ENCODE assay signal across 16 mouse cellular contexts in genomic region chr14:25320141-25320540, GRCm38 (mm10).
DNase-seq lines count a peak whose midpoint lies in the region; ATAC-seq and TF ChIP-seq lines count a peak whose summit lies in the region.
"Had no signal": no experiment of that assay in that cellular context is flagged by ENCODE, and none has a peak within 500 bp of the region (broad histone marks: within the 10 kb centered on the region; RNA-seq: fewer than 3 reads in every experiment).

No protein-coding gene starts in this region.

- H3K27me3 ChIP-seq in midbrain, postnatal 0 days (ENCODE audit: insufficient read depth, low read length): no peaks in the 10 kb centered on the region

- WGBS in midbrain, postnatal 0 days: 67% methylated on average over 4 of the region's 4 CpGs

- H3K27ac ChIP-seq in midbrain, postnatal 0 days (ENCODE audit: low read depth, low read length): no peak overlapping the region
- H3K27ac ChIP-seq: heart, embryonic 13.5 days; kidney, postnatal 0 days; liver, embryonic 14.5 days had no signal

- peak; percentile 42 for ATAC-seq in frontal cortex, adult (ENCODE audit: low TSS enrichment)
- ATAC-seq in midbrain, postnatal 0 days (ENCODE audit: low FRiP score): no peak
- ATAC-seq: inflammation-experienced regulatory T-cells, adult 6 months had no signal

- no peak overlapping the region for H3K9ac ChIP-seq in midbrain, postnatal 0 days (replicated peaks; ENCODE audit: low read length, poor library complexity, severe bottlenecking)
- H3K9ac ChIP-seq: heart, embryonic 13.5 days; liver, embryonic 14.5 days had no signal

- no peak for TF ChIP-seq CTCF in midbrain, postnatal 0 days (IDR thresholded peaks at IDR 0.05)

- no peak overlapping the region for H3K4me2 ChIP-seq in midbrain, postnatal 0 days (ENCODE audit: low read depth, low read length, poor library complexity, severe bottlenecking)
- H3K4me2 ChIP-seq: heart, embryonic 13.5 days had no signal

- H3K9me3 ChIP-seq in midbrain, postnatal 0 days (ENCODE audit: low read length): no peaks in the 10 kb centered on the region
- H3K9me3 ChIP-seq: heart, embryonic 13.5 days had no signal

- H3K4me1 ChIP-seq in midbrain, postnatal 0 days (ENCODE audit: insufficient read depth, low read length): peaks cover 12% of the 10 kb centered on the region

- no peak overlapping the region for H3K4me3 ChIP-seq in midbrain, postnatal 0 days (ENCODE audit: low read depth, low read length)
- H3K4me3 ChIP-seq: heart, embryonic 13.5 days; myocyte had no signal

- H3K36me3 ChIP-seq in midbrain, postnatal 0 days (ENCODE audit: insufficient read depth, low read length): no peaks in the 10 kb centered on the region
- H3K36me3 ChIP-seq: heart, embryonic 13.5 days had no signal

- DNase-seq in frontal cortex, postnatal 14 days (ENCODE audit: low spot score in 2 of 2): no peak
- peak; percentile 79 for DNase-seq in retina, postnatal 1 day
- no peak for DNase-seq in retina, embryonic 14.5 days (ENCODE audit: low spot score)
- DNase-seq in layer of hippocampus, adult 8-10 months (ENCODE audit: low spot score in 2 of 2): peak; percentile 29 to 43
- DNase-seq in midbrain, postnatal 0 days (ENCODE audit: low spot score): peak; percentile 19
- no peak for DNase-seq in urinary bladder, postnatal 14 days (ENCODE audit: low spot score)
- no peak for DNase-seq in cerebellum, postnatal 10 days
- DNase-seq: adrenal gland, postnatal 14 days; gastrocnemius, postnatal 10 days; thymus, adult 2 months had no signal

Comparison
In these comparisons a context has a peak if more than half of its experiments do, and no peak if none do; other contexts are left out.
1. DNase-seq: peak in retina, postnatal 1 day (single experiment), layer of hippocampus, adult 8-10 months (2 of 2) and midbrain, postnatal 0 days (single experiment); none in frontal cortex, postnatal 14 days (0 of 2), retina, embryonic 14.5 days (single experiment), urinary bladder, postnatal 14 days (single experiment) and cerebellum, postnatal 10 days (0 of 2).